Mouse (Mus musculus) macrophage (primary cell): ENCODE results near the gene Aldoart1. TPM values are rescaled to one million over a fixed set of nuclear protein-coding genes. Genes with fewer than 3 reads are reported as not detected.

Experiments
- H3K27ac ChIP-seq: fragments of 350-480 bp; formaldehyde crosslinking; 2 replicates; pipeline ENCODE4 v1.9.0; 2021
- H3K36me3 ChIP-seq: fragments of 350-480 bp; formaldehyde crosslinking; 2 replicates; pipeline ENCODE4 v1.9.0; 2021; ENCODE audit errors: inconsistent target
- H3K4me3 ChIP-seq: fragments of 350-480 bp; formaldehyde crosslinking; 2 replicates; pipeline ENCODE4 v1.9.0; 2021; ENCODE audit errors: inconsistent target
- H3K79me2 ChIP-seq: fragments of 350-480 bp; formaldehyde crosslinking; 2 replicates; pipeline ENCODE4 v1.9.0; 2021; ENCODE audit errors: inconsistent target
- WGBS: methylation state at CpG from one replicate; pipeline ENCODE4 v1.1.7; 2026; ENCODE audit warnings: inconsistent platforms; ENCODE audit not compliant: missing documents; 5-methylcytosine and 5-hydroxymethylcytosine counted together
- polyA plus RNA-seq: library from polyadenylated mRNA; stranded (reverse); fragments of 250-400 nt; gene quantifications from 3 replicates; pipeline ENCODE4 v1.2.4, GENCODE M21; 2018; ENCODE audit warnings: inconsistent platforms
- total RNA-seq, 78 experiments: library from RNA; depleted of rRNA; stranded (reverse); fragments of 250-400 nt; gene quantifications; 1 replicate in 9 of 78; 2 replicates in 24 of 78; 3 replicates in 43 of 78; 4 replicates in 2 of 78; pipeline ENCODE4 v1.2.4; 2018; ENCODE audit warnings: inconsistent platforms in 56 of 78

Aldoart1 gene
- not detected for total RNA-seq (2018; cell fraction: chromatin; rRNA removed)
- under 1 TPM in 2 of 26 experiments, not detected in 24; 0.08 to 0.10 TPM for total RNA-seq (2018; cell fraction: cytosol; rRNA removed)
- total RNA-seq (2018; cell fraction: nucleus; rRNA removed): not detected
- polyA plus RNA-seq: not detected in 3 replicates

DNA sequence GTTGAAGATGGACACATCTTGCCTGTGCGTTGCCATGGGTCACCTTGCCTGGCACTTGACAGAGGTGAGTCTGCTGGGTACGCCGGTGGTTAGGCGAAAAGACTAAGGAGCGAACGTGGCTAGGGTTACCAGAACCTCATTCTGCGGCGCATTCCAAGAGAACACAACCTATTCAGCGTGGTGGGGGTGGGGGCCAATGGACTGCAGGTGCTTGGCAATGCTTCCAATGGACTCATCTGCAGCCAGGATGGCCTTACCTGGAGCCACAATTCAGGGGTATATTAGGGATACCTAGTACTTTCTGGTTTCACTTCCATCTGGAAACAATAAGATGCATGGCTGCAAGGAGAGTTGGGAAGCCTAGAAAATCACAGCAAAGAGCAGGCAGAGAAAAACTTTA, at the start of gene Aldoart1:
Aldoart1 (minus strand) TSS at position 101 of the 400 bp plus-strand sequence.
- H3K4me3 ChIP-seq: no peak within 1 kb of the TSS
- no peak within 1 kb of the TSS for H3K27ac ChIP-seq
- no peaks in the 10 kb centered on the region for H3K36me3 ChIP-seq
- no peaks in the 10 kb centered on the region for H3K79me2 ChIP-seq
- 79% methylated on average over 9 of the region's 9 CpGs for WGBS

DNA sequence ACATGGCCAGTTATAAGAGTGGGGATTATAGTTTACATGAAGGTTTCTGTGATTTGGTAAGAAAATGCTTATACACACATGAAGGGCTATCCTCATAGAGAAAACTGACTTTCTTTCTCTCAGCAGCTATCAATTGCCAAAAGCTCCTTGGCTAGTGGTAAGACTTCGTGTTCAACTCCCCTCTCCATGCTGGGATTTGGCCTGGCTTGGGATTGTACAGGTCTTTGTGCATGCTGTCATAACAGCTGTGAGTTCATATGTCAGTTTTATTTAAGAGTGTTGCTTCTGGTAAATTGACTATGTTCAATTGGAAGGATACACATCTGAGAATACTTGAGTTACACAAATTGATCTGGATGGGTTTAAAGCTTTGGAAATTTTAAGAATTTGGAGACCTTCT, 49.1 kb upstream of the Aldoart1 start:
- Histone ChIP-seq H3K27ac (no peak overlapping the region), H3K36me3 (no peaks in the 10 kb centered on the region), H3K4me3 (no peak overlapping the region), H3K79me2 (no peaks in the 10 kb centered on the region)
- WGBS: 53% methylated on average over 1 of the region's 1 CpGs

DNA sequence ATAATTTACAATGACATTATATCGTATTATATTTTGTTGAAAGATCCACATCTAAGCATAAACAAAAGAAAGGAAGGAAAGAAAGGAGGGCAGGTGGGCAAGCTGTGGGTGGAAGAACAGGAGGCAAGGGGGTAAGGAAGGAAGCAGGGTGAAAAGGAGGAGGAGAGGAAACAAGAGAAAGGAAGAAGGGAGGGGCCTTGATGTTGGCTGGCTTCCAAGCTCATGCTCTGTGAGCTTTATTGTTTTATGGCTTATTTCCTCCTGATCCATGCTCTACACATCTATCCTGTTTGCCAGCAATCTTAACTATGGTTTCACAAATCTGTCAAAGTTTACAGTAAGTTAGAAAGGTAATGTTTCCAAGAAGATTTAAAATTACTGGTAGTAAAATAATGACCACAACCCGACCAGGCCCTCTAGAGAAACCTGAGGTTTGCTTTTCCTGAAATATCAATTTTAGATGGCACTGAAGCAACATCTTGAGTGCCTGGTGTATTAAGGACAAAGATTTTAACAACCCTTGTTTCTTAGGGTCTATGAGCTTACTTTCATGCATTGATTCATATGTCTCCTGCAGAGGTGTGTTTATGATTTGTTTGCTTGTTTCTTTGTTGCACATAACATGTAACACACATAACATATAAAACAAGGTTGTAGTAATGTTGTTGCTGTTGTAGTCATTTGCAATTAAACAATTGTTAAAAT, 13.1 kb upstream of the Aldoart1 start:
- no peak overlapping the region for H3K27ac ChIP-seq
- WGBS: 66% methylated on average over 2 of the region's 2 CpGs
- H3K36me3 ChIP-seq: no peaks in the 10 kb centered on the region
- no peaks in the 10 kb centered on the region for H3K79me2 ChIP-seq
- no peak overlapping the region for H3K4me3 ChIP-seq

DNA sequence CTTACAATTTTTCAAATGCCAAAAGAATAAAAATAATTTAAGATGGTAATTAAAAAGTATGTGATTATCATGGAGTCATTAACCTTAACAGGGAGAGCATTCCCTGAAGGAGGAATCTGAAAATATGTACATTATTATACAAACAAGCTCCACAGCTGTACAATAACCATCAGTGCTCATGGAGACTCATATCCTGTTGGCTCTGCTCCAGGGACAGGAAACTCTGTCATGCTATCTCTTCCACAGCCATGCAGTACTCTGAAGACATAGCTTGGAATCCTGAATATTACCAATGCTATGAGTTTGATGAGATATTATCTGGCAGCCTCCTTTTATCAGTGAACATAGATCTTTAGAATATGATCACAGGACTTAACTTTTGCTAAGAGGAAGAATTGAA, 8.2 kb downstream of the Aldoart1 start:
- H3K36me3 ChIP-seq: no peaks in the 10 kb centered on the region

DNA sequence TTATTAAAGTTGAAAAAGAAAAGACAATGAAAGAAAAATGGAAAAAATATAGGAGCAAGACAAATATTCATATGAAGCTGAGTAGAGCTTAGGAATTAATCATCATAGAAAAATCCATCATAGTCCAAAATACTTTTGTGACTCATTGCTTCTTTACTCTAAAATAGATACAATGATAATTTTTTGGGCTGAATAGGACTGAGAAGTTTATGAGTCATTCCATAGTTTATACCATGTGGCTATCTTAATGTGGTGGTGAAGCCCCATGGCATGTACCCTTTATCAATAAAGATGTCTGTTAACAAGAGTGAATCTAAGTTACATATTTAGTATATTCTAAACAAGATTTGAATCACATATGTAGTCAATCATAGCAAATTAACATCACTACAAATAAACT, 9.4 kb downstream of the Aldoart1 start:
- Histone ChIP-seq H3K79me2 (no peaks in the 10 kb centered on the region), H3K36me3 (no peaks in the 10 kb centered on the region), H3K4me3 (no peak overlapping the region), H3K27ac (no peak overlapping the region)

More for the DNA sequence above, 8.2 kb downstream of the Aldoart1 start:
- Histone ChIP-seq H3K27ac (no peak overlapping the region), H3K4me3 (no peak overlapping the region), H3K79me2 (no peaks in the 10 kb centered on the region)

DNA sequence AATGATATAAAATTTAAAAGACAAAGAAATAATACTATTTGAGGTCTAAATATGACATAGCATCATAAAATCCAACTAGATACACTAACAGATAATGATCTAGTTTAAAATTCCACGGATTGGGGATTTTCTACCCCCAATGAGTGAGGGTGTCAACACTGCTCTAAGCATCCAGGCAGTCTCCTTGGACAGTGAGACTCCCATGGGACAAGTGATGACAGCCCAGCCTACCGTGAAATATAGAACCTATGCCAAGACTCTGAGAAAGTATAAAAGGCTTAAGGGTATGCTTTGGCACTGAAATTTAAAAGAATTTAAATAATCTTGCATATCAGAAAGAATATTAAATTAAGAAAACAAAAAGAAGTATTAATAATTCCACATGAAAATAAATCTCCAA, 16.0 kb downstream of the Aldoart1 start:
- no peak overlapping the region for H3K4me3 ChIP-seq
- H3K27ac ChIP-seq: no peak overlapping the region
- WGBS: 69% methylated on average over 2 of the region's 2 CpGs
- H3K79me2 ChIP-seq: no peaks in the 10 kb centered on the region
- H3K36me3 ChIP-seq: no peaks in the 10 kb centered on the region

DNA sequence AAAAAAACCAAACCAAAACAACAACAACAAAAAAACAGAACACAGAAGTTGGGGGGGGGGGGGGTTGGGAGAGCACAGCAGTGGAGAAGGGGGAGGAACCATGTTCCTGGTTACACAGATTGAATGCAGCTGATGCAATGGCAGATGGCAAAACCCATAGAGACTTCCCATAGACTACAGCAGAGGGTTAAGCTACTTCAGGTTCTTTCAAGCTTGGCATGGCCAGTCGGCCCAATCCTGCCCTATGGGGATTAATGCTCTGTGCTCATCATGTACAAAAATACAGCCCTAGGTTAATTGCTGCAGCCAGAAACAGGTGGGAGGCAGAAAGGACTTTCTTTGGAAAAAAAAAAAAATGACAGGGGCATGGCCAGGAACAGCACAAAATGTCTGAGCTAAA, 17.0 kb downstream of the Aldoart1 start:
- no peaks in the 10 kb centered on the region for H3K79me2 ChIP-seq
- WGBS: 79% methylated on average over 1 of the region's 1 CpGs
- no peak overlapping the region for H3K4me3 ChIP-seq
- no peaks in the 10 kb centered on the region for H3K36me3 ChIP-seq
- H3K27ac ChIP-seq: no peak overlapping the region

DNA sequence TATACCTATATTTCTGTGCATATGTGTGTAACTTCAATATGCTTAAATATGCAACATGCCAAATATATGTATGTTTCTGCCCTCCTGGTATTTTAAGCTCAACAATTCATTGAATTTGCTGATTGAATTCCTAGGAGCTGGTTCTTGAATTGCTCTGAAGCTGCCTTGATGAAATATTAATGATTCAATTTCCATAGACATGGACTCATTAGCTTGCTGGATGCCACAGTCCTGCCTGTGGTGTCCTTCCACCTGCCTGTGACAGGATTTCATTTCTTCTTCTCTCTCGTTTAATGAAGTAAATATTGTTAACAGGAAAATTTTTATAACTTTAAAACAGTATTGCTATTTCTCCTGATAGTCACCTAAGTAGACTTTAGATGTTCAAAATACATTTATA, 51.6 kb downstream of the Aldoart1 start:
- no peaks in the 10 kb centered on the region for H3K36me3 ChIP-seq
- no peaks in the 10 kb centered on the region for H3K79me2 ChIP-seq
- no peak overlapping the region for H3K4me3 ChIP-seq
- WGBS: 80% methylated on average over 1 of the region's 1 CpGs
- H3K27ac ChIP-seq: no peak overlapping the region
